Mouse (Mus musculus): ENCODE measurements around the gene Tm2d3. TPM values are rescaled to one million over a fixed set of nuclear protein-coding genes. Genes with fewer than 3 reads are reported as not detected.

The Tm2d3 gene
- polyA plus RNA-seq, 1 experiment, result 104 TPM

DNA sequence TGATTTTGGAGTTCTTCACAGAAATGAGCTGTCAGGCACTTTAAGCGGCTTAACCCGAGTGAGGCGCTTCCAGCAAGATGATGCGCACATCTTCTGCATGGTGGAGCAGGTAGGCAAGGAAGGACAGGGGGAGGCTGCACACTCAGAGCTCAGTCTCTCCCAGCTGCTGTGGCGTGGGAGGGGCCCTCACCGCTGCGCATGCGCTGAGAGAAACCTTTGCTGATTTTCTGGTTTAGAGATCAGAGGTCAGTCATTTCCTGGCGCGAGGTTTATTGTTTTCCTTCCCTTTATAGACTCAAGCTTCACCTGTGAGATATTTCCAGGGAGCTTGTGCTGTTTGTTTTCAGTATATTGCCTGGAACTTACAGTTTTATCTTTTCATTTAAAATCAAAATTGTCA, 12.9 kb upstream of the Tm2d3 start:
- peak; percentile 12 for DNase-seq (ENCODE audit: low read depth)
- TF ChIP-seq POLR2A (IDR thresholded peaks at IDR 0.05; ENCODE audit: borderline replicate concordance, extremely low read depth, insufficient read depth, insufficient read length, poor library complexity, severe bottlenecking) (no peak), CTCF (IDR thresholded peaks at IDR 0.05; ENCODE audit: borderline replicate concordance, extremely low read depth, insufficient read depth, insufficient read length) (no peak)

DNA sequence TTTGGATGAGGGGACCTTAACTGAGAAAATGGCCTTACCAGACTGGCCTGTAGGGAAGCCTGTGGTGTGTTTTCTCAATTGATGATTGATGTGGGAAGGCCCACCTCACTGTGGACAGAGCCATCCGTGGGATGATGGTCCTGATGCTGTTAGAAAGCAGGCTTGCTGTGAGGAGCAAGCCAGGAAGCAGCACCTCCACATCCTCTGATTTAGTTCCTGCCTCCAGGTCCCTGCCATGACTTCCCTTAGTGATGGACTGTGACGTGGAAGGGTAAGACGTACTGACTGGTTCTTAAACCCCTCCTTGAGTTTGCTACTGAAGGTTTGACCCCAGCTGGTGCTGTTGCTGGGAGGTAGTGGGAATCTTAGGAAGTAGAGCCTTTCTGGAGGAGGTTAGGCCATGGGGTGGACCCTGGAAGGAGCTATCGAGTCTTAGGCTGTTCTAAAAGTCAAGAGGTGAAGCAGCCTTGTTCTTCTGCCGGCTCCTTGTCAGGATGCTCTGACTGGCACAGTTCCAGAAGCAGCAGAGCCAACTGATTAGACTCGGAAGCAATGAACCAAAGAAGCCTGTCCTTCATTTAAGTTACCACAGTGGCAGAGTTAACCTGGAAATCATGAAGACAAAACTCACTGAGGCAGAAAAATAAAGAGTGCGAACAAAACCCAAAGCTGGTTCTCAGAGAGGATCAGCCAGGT, 11.9 kb upstream of the Tm2d3 start:
- TF ChIP-seq POLR2A (IDR thresholded peaks at IDR 0.05; ENCODE audit: borderline replicate concordance, extremely low read depth, insufficient read depth, insufficient read length, poor library complexity, severe bottlenecking) (no peak), CTCF (IDR thresholded peaks at IDR 0.05; ENCODE audit: borderline replicate concordance, extremely low read depth, insufficient read depth, insufficient read length) (no peak)

DNA sequence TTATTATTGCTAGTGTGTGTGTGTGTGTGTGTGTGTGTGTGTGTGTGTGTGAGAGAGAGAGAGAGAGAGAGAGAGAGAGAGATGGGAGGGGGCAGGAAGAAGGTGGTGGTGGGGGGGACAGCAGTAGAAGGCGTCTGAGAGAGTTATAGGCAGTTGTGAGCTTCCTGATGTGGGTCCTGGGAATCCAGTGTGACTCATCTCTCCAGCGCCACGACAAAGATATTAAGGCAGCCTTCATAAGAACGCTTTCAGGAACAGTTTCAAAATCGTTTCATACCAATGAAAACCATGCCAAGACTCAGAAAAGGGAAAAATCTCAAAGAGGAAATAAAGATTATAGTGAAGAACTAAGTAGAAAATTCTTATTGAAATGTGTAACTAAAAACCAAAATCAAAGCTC, 9.8 kb upstream of the Tm2d3 start:
- TF ChIP-seq CTCF (IDR thresholded peaks at IDR 0.05; ENCODE audit: borderline replicate concordance, extremely low read depth, insufficient read depth, insufficient read length), result no peak
- no peak for TF ChIP-seq POLR2A (IDR thresholded peaks at IDR 0.05; ENCODE audit: borderline replicate concordance, extremely low read depth, insufficient read depth, insufficient read length, poor library complexity, severe bottlenecking)
- no peak for DNase-seq (ENCODE audit: low read depth)

More for the DNA sequence above, 11.9 kb upstream of the Tm2d3 start:
- DNase-seq (ENCODE audit: low read depth), result no peak

DNA sequence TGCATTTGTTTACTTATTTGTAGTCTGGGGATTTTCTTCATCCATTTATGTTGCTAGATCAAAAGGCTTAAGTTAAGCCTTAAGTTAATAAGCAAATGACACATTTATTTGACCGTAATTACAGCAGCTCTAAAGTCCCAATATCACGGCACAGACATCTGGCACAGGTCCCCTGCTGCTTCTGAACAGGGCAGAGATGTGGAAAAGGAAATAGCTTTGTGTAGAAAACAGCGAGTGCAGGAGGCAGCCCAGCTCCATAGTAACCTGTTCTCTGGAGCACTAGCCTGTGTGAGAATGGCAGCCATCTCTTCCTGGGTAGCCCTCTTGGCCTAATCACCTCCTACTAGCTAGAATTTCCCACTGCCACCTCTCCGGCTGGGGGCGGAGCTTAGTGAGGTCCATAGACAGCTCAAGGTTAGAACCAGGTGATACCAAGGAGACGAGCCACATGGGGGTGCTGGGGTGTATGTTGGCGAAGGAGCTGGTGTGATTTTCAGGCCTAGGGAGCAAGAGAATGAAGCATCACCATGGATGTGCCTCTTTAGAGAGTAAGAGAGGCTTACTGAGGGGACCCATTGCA, 6.6 kb upstream of the Tm2d3 start:
- TF ChIP-seq CTCF (IDR thresholded peaks at IDR 0.05; ENCODE audit: borderline replicate concordance, extremely low read depth, insufficient read depth, insufficient read length) (no peak), POLR2A (IDR thresholded peaks at IDR 0.05; ENCODE audit: borderline replicate concordance, extremely low read depth, insufficient read depth, insufficient read length, poor library complexity, severe bottlenecking) (no peak)
- peak; percentile 17 for DNase-seq (ENCODE audit: low read depth)

DNA sequence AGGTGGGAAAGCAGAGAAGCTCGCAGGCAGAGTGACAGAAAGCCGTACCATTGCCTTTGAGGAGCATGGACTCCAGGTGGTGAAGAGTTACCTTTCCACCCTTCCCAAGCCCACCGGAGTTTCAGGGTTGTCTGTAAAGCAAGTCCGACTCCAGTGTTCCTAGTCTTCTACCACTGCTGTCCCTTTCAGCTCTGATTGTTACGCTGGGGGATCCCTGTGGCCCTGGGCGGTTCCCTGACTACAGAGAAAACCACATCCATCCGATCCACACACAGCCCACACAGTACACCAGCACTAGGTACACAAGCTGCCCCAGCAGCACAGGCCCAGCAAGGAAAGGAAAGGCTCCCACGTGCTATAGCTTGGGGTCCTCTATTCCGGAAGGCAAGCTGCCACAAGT, 4.3 kb upstream of the Tm2d3 start:
- no peak for DNase-seq (ENCODE audit: low read depth)
- TF ChIP-seq POLR2A (IDR thresholded peaks at IDR 0.05; ENCODE audit: borderline replicate concordance, extremely low read depth, insufficient read depth, insufficient read length, poor library complexity, severe bottlenecking), result no peak
- TF ChIP-seq CTCF (IDR thresholded peaks at IDR 0.05; ENCODE audit: borderline replicate concordance, extremely low read depth, insufficient read depth, insufficient read length), result no peak

DNA sequence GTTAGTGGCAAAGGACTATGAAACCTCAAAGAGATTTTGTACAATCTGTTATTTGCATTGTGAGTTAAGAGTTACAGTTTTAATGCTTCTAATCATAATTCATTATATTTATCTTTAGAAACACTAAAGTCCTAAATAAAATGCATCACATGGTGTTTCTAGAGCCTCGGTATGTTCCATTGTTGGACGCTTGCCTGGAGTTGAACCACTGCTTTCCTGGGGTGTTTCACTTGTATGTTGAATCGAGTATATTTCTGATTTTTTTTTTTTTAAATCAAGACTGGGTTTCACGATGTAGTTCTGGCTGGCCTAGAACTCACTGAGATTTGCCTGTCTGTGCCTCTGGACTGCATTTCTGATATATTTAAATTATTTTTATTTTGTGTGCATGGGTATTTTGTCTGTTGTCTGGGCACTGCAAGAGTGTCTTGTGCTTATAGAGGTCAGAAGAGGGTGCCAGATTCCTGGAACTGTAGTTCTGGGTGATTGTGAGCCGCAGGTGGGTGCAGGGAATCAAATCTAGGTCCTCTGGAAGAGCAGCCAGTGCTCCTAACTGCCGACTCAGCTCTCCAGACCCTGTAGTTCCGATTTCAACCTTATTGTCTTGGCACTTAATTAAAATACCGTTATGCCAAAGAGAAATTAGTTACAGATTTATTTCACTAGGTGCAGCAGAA, 1.1 kb downstream of the Tm2d3 start:
- DNase-seq (ENCODE audit: low read depth), result no peak
- no peak for TF ChIP-seq POLR2A (IDR thresholded peaks at IDR 0.05; ENCODE audit: borderline replicate concordance, extremely low read depth, insufficient read depth, insufficient read length, poor library complexity, severe bottlenecking)
- no peak for TF ChIP-seq CTCF (IDR thresholded peaks at IDR 0.05; ENCODE audit: borderline replicate concordance, extremely low read depth, insufficient read depth, insufficient read length)

- TF ChIP-seq POLR2A (IDR thresholded peaks at IDR 0.05; ENCODE audit: borderline replicate concordance, extremely low read depth, insufficient read depth, insufficient read length, poor library complexity, severe bottlenecking) (no peak), CTCF (IDR thresholded peaks at IDR 0.05; ENCODE audit: borderline replicate concordance, extremely low read depth, insufficient read depth, insufficient read length) (no peak)
Observed at GRCm38 (mm10) chr7:65692883-65693282, 1.9 kb downstream of the Tm2d3 start.

GRCm38 (mm10) chr7:65693301-65693821, 2.4 kb downstream of the Tm2d3 start:
- DNase-seq (ENCODE audit: low read depth), result peak; percentile 94
- TF ChIP-seq POLR2A (IDR thresholded peaks at IDR 0.05; ENCODE audit: borderline replicate concordance, extremely low read depth, insufficient read depth, insufficient read length, poor library complexity, severe bottlenecking), result peak; percentile 86
- TF ChIP-seq CTCF (IDR thresholded peaks at IDR 0.05; ENCODE audit: borderline replicate concordance, extremely low read depth, insufficient read depth, insufficient read length), result no peak

More at GRCm38 (mm10) chr7:65692883-65693282, 1.9 kb downstream of the Tm2d3 start:
- no peak for DNase-seq (ENCODE audit: low read depth)

- TF ChIP-seq POLR2A (IDR thresholded peaks at IDR 0.05; ENCODE audit: borderline replicate concordance, extremely low read depth, insufficient read depth, insufficient read length, poor library complexity, severe bottlenecking) (no peak), CTCF (IDR thresholded peaks at IDR 0.05; ENCODE audit: borderline replicate concordance, extremely low read depth, insufficient read depth, insufficient read length) (peak; percentile 42; the same call in 1 of the 2 replicates)
- no peak for DNase-seq (ENCODE audit: low read depth)
Observed at GRCm38 (mm10) chr7:65696450-65696849, 5.5 kb downstream of the Tm2d3 start.

GRCm38 (mm10) chr7:65702076-65702475, 11.1 kb downstream of the Tm2d3 start:
- no peak for DNase-seq (ENCODE audit: low read depth)
- TF ChIP-seq POLR2A (IDR thresholded peaks at IDR 0.05; ENCODE audit: borderline replicate concordance, extremely low read depth, insufficient read depth, insufficient read length, poor library complexity, severe bottlenecking), result no peak
- no peak for TF ChIP-seq CTCF (IDR thresholded peaks at IDR 0.05; ENCODE audit: borderline replicate concordance, extremely low read depth, insufficient read depth, insufficient read length)

- peak; percentile 98 for TF ChIP-seq CTCF (IDR thresholded peaks at IDR 0.05; ENCODE audit: borderline replicate concordance, extremely low read depth, insufficient read depth, insufficient read length)
- no peak for TF ChIP-seq POLR2A (IDR thresholded peaks at IDR 0.05; ENCODE audit: borderline replicate concordance, extremely low read depth, insufficient read depth, insufficient read length, poor library complexity, severe bottlenecking)
- peak; percentile 90 for DNase-seq (ENCODE audit: low read depth)
Observed at GRCm38 (mm10) chr7:65704818-65705242, 13.9 kb downstream of the Tm2d3 start.

Data from brain, embryonic 14.5 days (tissue).